Mouse (Mus musculus) embryonic stem cell, embryonic (primary cell): ENCODE measurements around the gene Suclg2.

Source experiments
- CTCF ChIA-PET, 4 experiments: fragments of 300-600 bp in 2 of 4; fragments of 350-600 bp in 2 of 4; sonication (Branson Sonifier 250); formaldehyde crosslinking; loops; one replicate each; lab custom pipeline; 2022; ENCODE audit warnings: inconsistent platforms in 2 of 4; lab: Charles Lee
- POLR2A ChIA-PET, 4 experiments: fragments of 300-600 bp in 2 of 4; fragments of 350-600 bp in 2 of 4; sonication (Branson Sonifier 250); formaldehyde crosslinking; loops; one replicate each; lab custom pipeline; 2022; ENCODE audit warnings: antibody characterized with exemption in 4 of 4, inconsistent platforms in 1 of 4; lab: Charles Lee

The Suclg2 gene

GRCm38 (mm10) chr6:95718031-95718968 lies at the start of gene Suclg2:
Gene Suclg2 (minus strand): TSS chr6:95718800.
- CTCF ChIA-PET, result interaction anchor here in 3 of 4 experiments (0.5 to 1.4 kb wide), 7 partner anchors 19 to 1287 kb away, joined by 3 to 6 read pairs (median 3); no protein-coding TSS in a partner anchor

DNA sequence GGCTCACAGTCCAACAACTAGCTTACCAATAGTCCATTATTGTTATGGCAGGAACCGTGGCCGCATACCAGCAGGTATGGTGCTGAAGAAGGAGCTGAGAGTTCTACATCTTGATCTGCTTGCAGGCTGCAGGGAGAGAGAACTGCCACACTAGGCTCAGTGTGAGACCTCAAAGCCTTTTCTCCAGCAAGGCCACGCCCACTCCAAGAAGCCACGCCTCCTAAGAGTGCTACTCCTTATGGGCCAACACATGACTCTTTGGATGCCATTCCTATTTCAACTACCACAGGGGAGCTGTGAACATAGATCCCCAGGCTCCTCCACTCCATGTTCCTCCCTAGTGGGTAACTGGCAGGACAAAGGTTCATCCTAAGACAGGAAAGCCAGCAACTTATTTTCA lies 48.0 kb upstream of the Suclg2 start:
- CTCF ChIA-PET, result interaction anchor here in 2 of 4 experiments (0.6 kb wide), 2 partner anchors 439 to 445 kb away, joined by 3 read pairs; no protein-coding TSS in a partner anchor
- POLR2A ChIA-PET, result interaction anchor here in 1 of 4 experiments (1.0 kb wide), 1 partner anchor 48 kb away, joined by 3 read pairs; the partner anchor contains the start of gene Suclg2

More at GRCm38 (mm10) chr6:95718031-95718968, at the start of gene Suclg2:
- POLR2A ChIA-PET, result interaction anchor here in 3 of 4 experiments (0.6 to 3.8 kb wide), 60 partner anchors 8 to 1951 kb away, joined by 3 to 26 read pairs (median 5); partner anchors contain the start of gene Kbtbd8 (in 1 of the 3)

DNA sequence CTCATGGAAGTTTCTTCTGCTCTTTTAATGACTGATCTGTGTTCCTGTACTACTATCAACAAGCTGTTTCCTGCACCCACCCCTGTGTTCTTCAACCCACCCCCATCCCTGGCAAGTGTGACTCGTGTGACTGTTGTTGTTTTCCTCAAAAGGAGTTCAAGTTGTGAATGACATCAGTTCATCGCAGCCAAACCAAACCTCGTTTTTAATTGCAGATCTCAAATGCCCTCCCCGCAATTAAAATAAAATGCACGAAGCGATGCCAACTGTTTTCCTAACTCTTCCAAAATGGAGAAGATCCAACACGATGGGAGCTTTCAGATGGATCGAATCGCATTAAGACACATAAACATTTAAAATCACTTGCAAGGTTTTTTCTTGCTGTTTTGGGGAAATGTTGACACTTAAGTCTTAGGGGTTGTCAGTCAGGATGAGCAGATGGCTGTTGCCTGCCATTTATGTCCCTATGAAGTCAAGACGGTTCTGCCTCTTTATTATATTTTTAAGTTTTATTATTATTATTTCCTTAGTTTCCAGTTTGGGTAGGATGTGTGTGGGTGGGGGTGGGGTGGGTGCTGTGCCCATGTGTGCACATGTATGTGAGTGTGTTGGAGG lies 41.1 kb upstream of the Suclg2 start:
- POLR2A ChIA-PET, result no interaction called here
- CTCF ChIA-PET, result no interaction called here

DNA sequence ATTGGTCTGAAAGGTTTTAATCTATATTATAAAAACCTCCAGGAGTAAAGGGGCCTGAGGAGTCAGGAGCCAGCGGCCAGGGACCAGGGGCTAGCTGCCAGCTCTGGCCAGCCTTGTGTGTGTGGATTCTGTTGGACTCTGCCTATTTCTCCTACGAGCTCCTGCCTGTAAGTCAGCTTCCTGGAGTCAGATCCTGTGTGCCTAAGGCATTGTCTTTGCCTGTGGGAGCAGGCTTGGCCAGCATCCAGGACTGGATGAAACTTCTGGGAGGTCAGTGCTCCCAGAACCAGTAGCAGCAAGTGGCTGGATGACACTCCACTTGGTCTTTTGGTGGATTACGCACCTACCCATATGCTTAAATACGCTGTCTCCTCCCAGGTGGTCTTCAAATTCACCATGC lies 23.8 kb upstream of the Suclg2 start:
- ChIA-PET CTCF (no interaction called here), POLR2A (no interaction called here)

DNA sequence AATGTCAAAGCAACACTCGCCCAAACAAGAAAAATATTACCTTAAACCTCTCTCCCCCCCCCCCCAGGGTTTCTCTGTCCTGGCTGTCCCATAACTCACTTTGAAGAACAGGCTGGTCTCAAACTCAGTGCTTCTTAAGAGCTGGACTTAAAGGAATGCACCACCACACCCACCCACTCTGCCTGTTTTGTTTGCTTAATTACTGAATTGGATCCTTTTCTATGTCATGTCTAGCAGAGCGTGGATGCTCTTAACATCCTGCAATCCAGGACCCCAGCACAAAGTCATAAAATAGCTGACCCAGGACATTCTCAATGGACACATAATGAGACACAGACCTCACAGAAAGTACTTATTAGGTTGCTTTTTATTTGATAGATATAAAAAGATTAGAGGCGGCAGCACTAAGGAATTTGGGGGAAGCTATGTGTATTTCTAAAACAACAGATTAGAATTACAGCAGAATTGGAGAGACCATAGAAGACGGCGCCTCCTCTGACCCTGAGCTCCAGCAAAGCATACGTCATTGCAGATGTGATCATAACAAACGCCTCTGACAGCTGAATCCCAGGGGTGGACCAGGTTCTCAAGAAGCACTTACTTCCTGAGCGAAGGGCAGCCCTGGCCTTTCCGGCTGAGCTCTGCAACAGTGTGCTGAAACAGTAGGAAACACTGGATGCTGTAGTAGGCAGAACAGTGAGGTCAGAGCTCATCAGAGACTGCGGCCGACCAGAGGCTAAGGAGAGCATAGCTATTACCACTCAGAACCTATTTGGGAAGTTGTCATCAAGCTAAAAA lies 13.2 kb upstream of the Suclg2 start:
- POLR2A ChIA-PET, result interaction anchor here in 3 of 4 experiments (0.6 to 2.3 kb wide), 5 partner anchors 13 to 1169 kb away, joined by 3 to 21 read pairs (median 6); partner anchors contain the start of gene Suclg2 (in 3 of the 3)
- CTCF ChIA-PET, result no interaction called here

DNA sequence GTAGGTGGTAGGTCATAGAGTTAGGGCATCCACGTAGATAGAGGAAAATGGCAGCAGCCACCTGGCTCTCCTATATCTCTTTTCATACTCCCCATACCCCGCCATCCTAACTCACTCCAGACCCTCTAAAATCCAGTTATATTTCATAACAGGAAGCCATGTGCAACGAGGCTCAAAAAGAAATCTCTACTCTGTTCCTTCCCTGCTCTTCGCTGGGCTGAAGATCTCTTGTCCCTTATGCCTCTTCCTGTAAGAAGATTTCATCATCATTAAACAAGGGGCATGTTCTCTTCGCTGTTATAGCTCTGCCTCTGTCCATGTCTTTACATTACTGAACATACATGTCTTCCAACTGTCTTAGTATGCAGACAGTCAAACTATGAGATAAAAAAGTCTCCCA lies 10.8 kb upstream of the Suclg2 start:
- POLR2A ChIA-PET, result interaction anchor here in 1 of 4 experiments (3.5 kb wide), 1 partner anchor 11 kb away, joined by 13 read pairs; the partner anchor contains the start of gene Suclg2
- CTCF ChIA-PET, result no interaction called here

GRCm38 (mm10) chr6:95725281-95725680 lies 6.7 kb upstream of the Suclg2 start:
- ChIA-PET POLR2A (no interaction called here), CTCF (interaction anchor here in 1 of 4 experiments (0.6 kb wide), 1 partner anchor 596 kb away, joined by 6 read pairs; no protein-coding TSS in a partner anchor)

DNA sequence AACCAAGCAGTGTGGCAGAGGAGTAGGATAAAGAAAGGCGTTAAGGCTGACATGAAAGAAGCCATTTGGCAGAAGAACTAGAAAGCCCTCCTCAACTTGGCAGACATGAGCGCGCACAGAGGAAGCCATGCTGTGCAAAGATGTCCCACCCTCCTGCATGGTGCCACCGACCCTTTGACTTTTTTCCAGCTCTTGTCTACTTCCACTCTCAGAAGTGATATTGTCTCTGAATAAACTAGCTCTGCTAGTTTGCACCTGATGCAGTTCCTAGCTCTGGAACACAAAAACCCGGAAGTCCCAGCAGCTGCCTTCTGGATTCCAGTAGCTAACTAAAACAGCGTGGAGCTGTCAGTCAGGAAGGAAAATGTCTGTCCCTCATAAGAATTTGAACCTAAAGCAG lies 4.8 kb upstream of the Suclg2 start:
- POLR2A ChIA-PET, result interaction anchor here in 3 of 4 experiments (0.7 to 1.3 kb wide), 4 partner anchors 8 to 23 kb away, joined by 3 to 4 read pairs (median 3); no protein-coding TSS in a partner anchor
- CTCF ChIA-PET, result no interaction called here

DNA sequence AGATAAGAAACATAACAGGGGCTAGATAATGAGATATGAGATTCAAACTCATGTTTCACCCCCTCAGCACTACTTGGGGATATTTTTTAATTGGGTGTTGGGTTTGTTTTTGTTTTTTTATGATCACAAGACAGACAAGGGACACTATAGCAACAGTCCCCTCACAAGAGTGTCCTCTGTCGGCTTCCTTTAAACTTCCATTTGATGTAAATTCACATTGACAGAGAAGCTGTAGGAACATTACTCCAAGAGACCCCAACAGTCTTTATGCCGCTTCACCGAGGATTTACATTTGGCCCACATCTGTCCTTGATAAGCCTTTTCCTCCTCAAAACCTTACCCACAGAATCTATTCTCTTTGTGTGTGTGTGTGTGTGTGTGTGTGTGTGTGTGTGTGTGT lies 1.2 kb upstream of the Suclg2 start:
- CTCF ChIA-PET, result no interaction called here

DNA sequence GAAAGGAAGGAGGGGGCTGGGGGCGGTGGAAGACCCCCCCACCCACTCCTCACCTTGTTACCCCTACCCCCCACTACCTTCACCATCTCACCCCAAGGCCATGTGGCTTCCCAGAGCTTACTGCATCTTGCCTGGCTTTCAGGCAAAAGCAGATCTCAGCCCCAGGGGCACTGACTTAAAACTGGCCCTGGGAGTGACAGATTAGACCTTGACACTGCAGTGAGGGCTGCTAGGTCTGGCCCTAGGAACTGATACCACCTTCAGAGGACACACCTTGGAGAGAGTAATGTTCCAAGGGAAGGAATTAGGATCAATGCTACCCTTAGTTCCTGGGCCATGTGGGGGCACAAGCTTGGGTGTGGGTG lies 351 bp upstream of the Suclg2 start:
- POLR2A ChIA-PET, result interaction anchor here in 3 of 4 experiments (0.6 to 3.8 kb wide), 53 partner anchors 8 to 1377 kb away, joined by 3 to 26 read pairs (median 5); partner anchors contain the start of gene Kbtbd8 (in 1 of the 3)
- CTCF ChIA-PET, result interaction anchor here in 3 of 4 experiments (0.5 to 1.4 kb wide), 7 partner anchors 19 to 1287 kb away, joined by 3 to 6 read pairs (median 3); no protein-coding TSS in a partner anchor

More for the DNA sequence above, 1.2 kb upstream of the Suclg2 start:
- POLR2A ChIA-PET, result interaction anchor here in 2 of 4 experiments (1.3 to 3.8 kb wide), 8 partner anchors 11 to 40 kb away, joined by 5 to 26 read pairs (median 14); no protein-coding TSS in a partner anchor

DNA sequence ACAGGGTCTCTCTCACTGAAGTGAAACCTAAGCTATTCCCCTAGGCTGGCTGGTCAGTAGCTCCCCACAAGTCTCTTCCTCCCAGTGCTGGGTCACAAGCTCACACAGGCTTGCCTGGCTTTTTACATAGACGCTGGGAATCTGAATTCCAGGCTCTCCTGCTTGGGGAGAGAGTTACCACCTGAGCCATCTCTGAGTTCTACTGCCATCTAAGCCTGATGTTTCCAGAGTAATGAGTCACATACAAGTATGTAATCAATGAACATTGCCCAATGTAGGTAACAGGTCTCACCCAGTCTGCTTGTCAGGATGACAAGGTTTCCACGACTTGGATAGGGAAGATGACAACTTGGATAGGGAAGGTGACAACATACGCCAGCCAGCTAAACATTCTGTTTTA lies 1.5 kb downstream of the Suclg2 start:
- ChIA-PET POLR2A (interaction anchor here in 2 of 4 experiments (0.7 to 3.8 kb wide), 5 partner anchors 9 to 25 kb away, joined by 4 to 26 read pairs (median 9); no protein-coding TSS in a partner anchor), CTCF (no interaction called here)

DNA sequence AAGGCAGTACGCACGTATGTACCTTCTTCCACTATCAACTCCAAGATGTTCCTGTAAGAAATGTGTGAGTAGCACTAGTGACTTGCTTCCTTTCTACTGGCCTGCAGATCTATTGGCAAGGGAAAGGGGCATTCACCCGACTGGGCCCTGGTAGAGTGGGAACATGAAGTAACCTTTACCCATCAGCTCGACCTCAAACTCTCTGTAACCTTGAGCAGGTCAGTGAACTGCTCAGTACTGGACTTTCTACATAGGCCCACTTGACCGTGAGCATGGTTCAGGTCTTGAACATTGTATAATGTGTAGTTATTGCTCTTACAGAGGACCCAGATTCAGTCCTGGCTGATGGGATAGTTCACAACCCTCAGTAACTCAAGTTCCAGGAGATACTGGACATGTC lies 2.1 kb downstream of the Suclg2 start:
- ChIA-PET POLR2A (interaction anchor here in 3 of 4 experiments (0.6 to 3.8 kb wide), 8 partner anchors 9 to 173 kb away, joined by 3 to 26 read pairs (median 3); no protein-coding TSS in a partner anchor), CTCF (no interaction called here)

DNA sequence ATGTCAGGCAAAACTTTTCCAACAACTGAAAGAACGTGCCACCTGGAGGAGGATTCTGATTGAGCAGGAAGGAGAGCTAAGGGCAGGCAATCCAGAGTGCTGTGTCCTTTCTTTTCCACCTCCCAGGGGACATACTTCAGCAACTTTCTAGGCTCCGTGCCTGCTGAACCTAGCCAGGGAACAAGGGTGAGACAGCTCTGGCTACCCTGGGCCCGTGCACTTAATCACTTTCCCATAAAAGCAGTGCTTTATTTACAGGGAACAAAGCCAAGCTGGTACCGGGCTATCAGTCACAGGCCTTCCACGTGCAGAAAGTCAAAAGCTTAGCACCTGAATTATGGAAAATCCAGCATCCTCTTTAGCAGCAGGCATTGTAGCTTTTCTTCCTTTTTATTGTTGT lies 5.4 kb downstream of the Suclg2 start:
- CTCF ChIA-PET, result interaction anchor here in 1 of 4 experiments (0.6 kb wide), 1 partner anchor 38 kb away, joined by 15 read pairs; no protein-coding TSS in a partner anchor
- POLR2A ChIA-PET, result interaction anchor here in 2 of 4 experiments (0.8 to 4.0 kb wide), 9 partner anchors 9 to 100 kb away, joined by 3 to 18 read pairs (median 4); no protein-coding TSS in a partner anchor

GRCm38 (mm10) chr6:95712081-95712480 lies 6.5 kb downstream of the Suclg2 start:
- CTCF ChIA-PET, result no interaction called here
- POLR2A ChIA-PET, result interaction anchor here in 3 of 4 experiments (0.5 to 4.0 kb wide), 4 partner anchors 11 to 1264 kb away, joined by 3 to 18 read pairs (median 4); no protein-coding TSS in a partner anchor

DNA sequence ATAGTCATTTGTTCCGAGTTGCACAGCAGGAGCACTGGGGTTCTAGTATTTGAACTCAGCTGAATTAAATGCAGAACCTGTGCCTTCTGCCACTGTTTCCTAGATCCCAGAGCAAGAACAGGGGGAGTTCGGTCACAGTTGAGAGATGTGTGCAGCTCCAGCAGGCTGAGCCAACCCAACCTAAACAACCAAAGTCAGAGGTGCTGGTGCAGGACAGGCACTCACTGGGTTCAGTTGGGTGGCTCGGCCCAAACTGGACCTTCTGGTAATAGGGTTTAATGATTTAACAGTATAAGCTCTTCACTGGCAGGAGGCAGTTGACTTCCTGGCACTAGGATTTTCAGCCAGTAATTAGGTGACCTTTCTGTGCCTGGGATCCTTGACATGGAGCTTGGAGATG lies 6.9 kb downstream of the Suclg2 start:
- ChIA-PET POLR2A (interaction anchor here in 2 of 4 experiments (0.6 to 4.0 kb wide), 2 partner anchors 14 to 15 kb away, joined by 5 to 18 read pairs; no protein-coding TSS in a partner anchor), CTCF (no interaction called here)

- ChIA-PET CTCF (no interaction called here), POLR2A (interaction anchor here in 1 of 4 experiments (4.0 kb wide), 1 partner anchor 14 kb away, joined by 18 read pairs; no protein-coding TSS in a partner anchor)
Observed at GRCm38 (mm10) chr6:95710886-95711285, 7.7 kb downstream of the Suclg2 start.

DNA sequence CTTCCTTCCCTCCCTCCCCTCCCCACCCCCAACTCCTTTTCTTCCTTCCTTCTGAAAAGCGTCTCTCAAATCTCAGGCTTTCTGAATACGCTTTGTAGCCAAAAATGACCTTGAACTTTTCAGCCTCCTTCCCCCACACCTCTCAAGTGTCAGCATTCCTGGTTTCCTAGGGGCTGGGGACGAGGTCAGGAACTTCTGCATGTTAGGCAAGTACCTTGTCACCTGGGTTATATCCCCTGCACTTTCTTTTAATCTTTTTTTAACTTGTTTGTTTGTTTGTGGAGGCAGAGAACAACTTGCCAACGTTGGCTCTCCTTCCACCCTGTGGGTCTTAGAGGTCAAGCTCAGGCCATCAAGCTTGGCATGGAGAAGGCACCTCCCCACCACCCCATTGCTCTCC lies 9.1 kb downstream of the Suclg2 start:
- ChIA-PET POLR2A (interaction anchor here in 2 of 4 experiments (2.5 to 4.0 kb wide), 3 partner anchors 8 to 13 kb away, joined by 8 to 22 read pairs (median 18); partner anchors contain the start of gene Suclg2 (in 1 of the 2)), CTCF (no interaction called here)
